Mouse (Mus musculus): Measurements from ENCODE around the gene 1700015F17Rik.

1700015F17Rik gene

GRCm38 (mm10) chr5:5423723-5424171 lies 55.2 kb downstream of the 1700015F17Rik start:
- no peak for DNase-seq (ENCODE audit: low spot score)

DNA sequence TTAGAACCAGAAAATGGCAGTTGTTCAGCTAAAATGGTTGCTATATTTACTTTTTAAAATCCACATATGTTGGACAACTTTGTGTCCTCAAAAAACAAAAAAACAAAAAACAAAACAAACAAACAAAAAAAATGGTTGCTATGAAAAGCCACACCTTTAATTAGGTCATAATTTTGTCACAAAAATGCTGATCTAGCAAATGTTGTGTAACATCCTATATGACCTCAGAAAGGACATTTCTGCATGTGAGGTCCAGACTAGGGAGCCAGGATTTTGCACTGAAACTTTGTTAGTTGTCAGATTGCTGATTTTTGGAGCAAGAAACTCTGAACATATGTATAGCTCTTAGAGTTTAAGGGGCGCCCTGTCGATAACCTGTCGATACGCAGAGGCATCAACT lies 55.9 kb downstream of the 1700015F17Rik start:
- DNase-seq (ENCODE audit: low spot score), result no peak

- DNase-seq (ENCODE audit: low spot score), result no peak
These were observed 57.5 kb downstream of the 1700015F17Rik start for GRCm38 (mm10) chr5:5421439-5421838.

- peak; percentile 29 for DNase-seq (ENCODE audit: low spot score)
These were observed 58.9 kb downstream of the 1700015F17Rik start, which contains the start of gene Cdk14 for GRCm38 (mm10) chr5:5419992-5420455. Cdk14 (minus strand) TSS chr5:5420312.

- DNase-seq (ENCODE audit: low spot score), result no peak
These were observed 59.7 kb downstream of the 1700015F17Rik start for GRCm38 (mm10) chr5:5419253-5419652.

DNA sequence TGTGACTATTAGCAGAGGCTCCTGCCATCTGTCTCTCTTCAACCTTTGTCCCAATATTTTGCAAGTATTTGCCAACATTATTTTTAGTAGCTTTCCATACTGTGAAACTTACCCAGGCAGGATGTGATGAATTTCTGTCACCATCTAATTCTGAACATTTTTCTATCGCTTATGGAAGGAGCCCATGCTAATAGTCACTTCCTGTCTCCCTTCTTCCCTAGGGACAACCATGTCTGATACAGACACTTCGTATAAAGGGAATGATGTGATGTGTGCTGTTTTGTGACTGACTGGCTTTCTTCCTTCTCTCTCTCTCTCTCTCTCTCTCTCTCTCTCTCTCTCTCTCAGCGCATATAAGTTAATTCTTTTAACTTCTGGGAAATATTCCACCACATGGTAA lies 64.1 kb downstream of the 1700015F17Rik start:
- DNase-seq (ENCODE audit: low spot score), result no peak

DNA sequence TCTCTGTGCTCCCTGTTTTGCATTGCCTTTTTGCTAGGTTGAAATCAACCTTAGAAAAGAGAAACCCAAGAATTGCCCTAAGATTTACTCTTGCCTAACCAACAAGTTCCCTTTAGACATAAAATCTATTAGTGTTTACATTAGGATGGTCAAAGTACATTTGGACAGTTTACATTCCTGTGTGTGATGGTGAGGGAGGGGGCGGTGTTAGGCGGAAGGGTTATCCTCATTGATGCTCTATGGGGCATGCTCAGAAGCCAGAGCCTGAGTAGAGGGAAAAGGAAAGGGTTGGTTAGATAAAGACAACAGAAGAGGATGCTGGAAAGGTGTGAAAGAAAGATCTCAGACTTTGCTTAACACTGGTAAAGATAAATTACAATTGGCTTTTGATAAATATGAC lies 67.1 kb downstream of the 1700015F17Rik start:
- no peak for DNase-seq (ENCODE audit: low spot score)

DNA sequence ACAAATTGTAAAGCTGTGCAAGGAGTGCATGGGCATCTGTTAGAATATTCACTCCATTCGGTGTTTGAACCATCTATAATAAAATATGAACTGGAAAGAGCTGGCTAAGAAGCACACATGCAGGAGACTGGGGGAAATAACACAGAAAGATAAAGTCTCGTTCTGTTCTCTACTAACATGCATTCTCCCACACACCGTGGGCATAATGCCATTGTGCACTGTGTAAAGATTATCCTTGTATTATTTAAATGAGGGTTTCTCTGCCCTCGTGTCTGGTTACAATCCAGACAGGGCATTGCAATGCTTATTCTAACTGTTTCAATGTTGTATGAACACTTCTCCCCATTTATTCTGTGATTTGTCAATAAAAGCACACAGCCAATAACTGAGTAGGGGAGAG lies 77.0 kb downstream of the 1700015F17Rik start:
- no peak for DNase-seq (ENCODE audit: low spot score)

DNA sequence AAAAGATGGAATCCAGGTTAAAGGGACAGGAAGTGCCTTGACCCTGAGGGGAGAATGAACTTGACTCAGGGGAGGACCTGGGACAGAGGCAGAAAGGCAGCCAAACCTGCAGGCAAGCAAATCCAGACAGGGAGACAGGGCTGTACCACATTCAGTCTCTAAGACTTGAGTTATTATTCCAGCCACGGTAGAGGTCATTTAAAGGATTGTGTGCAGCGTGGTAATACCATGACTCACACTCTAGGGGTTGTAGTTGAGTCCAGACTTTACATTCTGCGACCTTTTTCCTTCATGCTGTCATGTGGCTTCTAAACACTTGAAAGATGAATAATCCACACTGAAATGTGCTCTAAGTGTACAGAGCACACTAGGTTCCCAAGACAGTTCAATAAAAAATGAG lies 86.2 kb downstream of the 1700015F17Rik start:
- no peak for DNase-seq (ENCODE audit: low spot score)

All from spleen, adult 12 weeks (tissue).